Mouse (Mus musculus) intestine, embryonic 16.5 days (tissue): Measurements from ENCODE around the gene Smarca4. TPM values are rescaled to one million over a fixed set of nuclear protein-coding genes. Genes with fewer than 3 reads are reported as not detected.
A peak's percentile ranks its signal among the peaks of the same experiment; 100 is the strongest.

Source experiments
- ATAC-seq: fragments of 200-750 bp; cut with Nextera tagmentation; 2 replicates; pipeline ENCODE4 v1.8.0; 2017; ENCODE audit warnings: moderate TSS enrichment, moderate library complexity
- H3K27ac ChIP-seq: fragments of 300-500 bp; sonication (generic); 2 replicates; pipeline ENCODE4 v1.5.1; 2014; ENCODE audit warnings: mild to moderate bottlenecking, low read length
- H3K27me3 ChIP-seq: fragments of 300-500 bp; sonication (generic); replicated peaks from 2 replicates; pipeline ENCODE4 v1.6.1; 2014; ENCODE audit warnings: low read length, control low read depth, mixed read lengths; ENCODE audit not compliant: control insufficient read depth, insufficient read depth
- H3K36me3 ChIP-seq: fragments of 300-500 bp; sonication (generic); 2 replicates; pipeline ENCODE4 v1.6.1; 2014; ENCODE audit warnings: low read length, control low read depth; ENCODE audit not compliant: control insufficient read depth, insufficient read depth
- H3K4me1 ChIP-seq: fragments of 300-500 bp; sonication (generic); 2 replicates; pipeline ENCODE4 v1.6.1; 2014; ENCODE audit warnings: low read length, control low read depth, mixed read lengths; ENCODE audit not compliant: control insufficient read depth, insufficient read depth
- H3K4me2 ChIP-seq: fragments of 300-500 bp; sonication (generic); 2 replicates; pipeline ENCODE4 v1.6.1; 2014; ENCODE audit warnings: low read depth, low read length, control low read depth
- H3K4me3 ChIP-seq: fragments of 300-500 bp; sonication (generic); 2 replicates; pipeline ENCODE4 v1.5.1; 2014; ENCODE audit warnings: mild to moderate bottlenecking, low read length
- H3K9ac ChIP-seq: fragments of 300-500 bp; sonication (generic); 2 replicates; pipeline ENCODE4 v1.6.1; 2014; ENCODE audit warnings: low read depth, low read length
- H3K9me3 ChIP-seq: fragments of 300-500 bp; sonication (generic); 2 replicates; pipeline ENCODE4 v1.6.1; 2016; ENCODE audit warnings: low read length, control low read depth; ENCODE audit not compliant: control insufficient read depth
- WGBS: fragments of 180-500 bp; shearing (Covaris S2); extraction: QIAGEN DNeasy Blood & Tissue Kit; methylation state at CpG from one replicate; pipeline ENCODE4 v1.1.7; 2014; 5-methylcytosine and 5-hydroxymethylcytosine counted together
- polyA plus RNA-seq: library from polyadenylated mRNA; unstranded; fragments of >200 nt; fragmentation: Nextera tagmentation; extraction: Ambion mirVana; gene quantifications from 2 replicates; pipeline ENCODE4 v1.2.1, GENCODE M21; 2015

The Smarca4 gene
- polyA plus RNA-seq, 1 experiment from 2014 or later: 61.2 TPM

GRCm38 (mm10) chr9:21614864-21615616, 929 bp upstream of the Smarca4 start:
- no peak for ATAC-seq
- WGBS: 77% methylated on average over 15 of the region's 15 CpGs
- Histone ChIP-seq H3K27ac (peak overlapping the region; percentile 95), H3K27me3 (no peaks in the 10 kb centered on the region), H3K9ac (peak overlapping the region; percentile 76), H3K4me2 (peak overlapping the region; percentile 55), H3K4me3 (peak overlapping the region; percentile 88), H3K36me3 (no peaks in the 10 kb centered on the region), H3K9me3 (no peaks in the 10 kb centered on the region), H3K4me1 (peaks cover 7% of the 10 kb centered on the region; the same call in 1 of the 2 replicates)

GRCm38 (mm10) chr9:21616232-21616781, 338 bp downstream of the Smarca4 start:
- Histone ChIP-seq H3K9ac (peak overlapping the region; percentile 94), H3K4me1 (peaks cover 7% of the 10 kb centered on the region; the same call in 1 of the 2 replicates), H3K27ac (peak overlapping the region; percentile 97), H3K27me3 (no peaks in the 10 kb centered on the region), H3K36me3 (no peaks in the 10 kb centered on the region), H3K9me3 (no peaks in the 10 kb centered on the region), H3K4me2 (peak overlapping the region; percentile 71), H3K4me3 (peak overlapping the region; percentile 88)
- peak; percentile 75 for ATAC-seq
- under 1% methylated on average over 56 of the region's 57 CpGs for WGBS

GRCm38 (mm10) chr9:21617066-21617465, 1.1 kb downstream of the Smarca4 start:
- WGBS: 7% methylated on average over 10 of the region's 10 CpGs
- ATAC-seq: no peak

GRCm38 (mm10) chr9:21620229-21620628, 4.3 kb downstream of the Smarca4 start:
- H3K4me2 ChIP-seq: no peak overlapping the region
- H3K27ac ChIP-seq: no peak overlapping the region
- H3K9me3 ChIP-seq: no peaks in the 10 kb centered on the region
- ATAC-seq: no peak
- H3K4me3 ChIP-seq: no peak overlapping the region
- H3K4me1 ChIP-seq: peaks cover 7% of the 10 kb centered on the region; the same call in 1 of the 2 replicates
- H3K36me3 ChIP-seq: no peaks in the 10 kb centered on the region
- H3K27me3 ChIP-seq: no peaks in the 10 kb centered on the region
- no peak overlapping the region for H3K9ac ChIP-seq
- WGBS: 86% methylated on average over 4 of the region's 4 CpGs

More at GRCm38 (mm10) chr9:21617066-21617465, 1.1 kb downstream of the Smarca4 start:
- Histone ChIP-seq H3K4me2 (peak overlapping the region; percentile 71), H3K9ac (peak overlapping the region; percentile 94), H3K27ac (peak overlapping the region; percentile 97), H3K4me3 (peak overlapping the region; percentile 88), H3K9me3 (no peaks in the 10 kb centered on the region), H3K36me3 (no peaks in the 10 kb centered on the region), H3K4me1 (peaks cover 7% of the 10 kb centered on the region; the same call in 1 of the 2 replicates), H3K27me3 (no peaks in the 10 kb centered on the region)

- Histone ChIP-seq H3K4me1 (peaks cover 3% of the 10 kb centered on the region; the same call in 1 of the 2 replicates), H3K9me3 (no peaks in the 10 kb centered on the region), H3K4me2 (no peak overlapping the region), H3K4me3 (no peak overlapping the region), H3K27me3 (no peaks in the 10 kb centered on the region), H3K27ac (no peak overlapping the region), H3K36me3 (no peaks in the 10 kb centered on the region), H3K9ac (no peak overlapping the region)
- ATAC-seq: no peak
- 94% methylated on average over 1 of the region's 1 CpGs for WGBS
Observed at GRCm38 (mm10) chr9:21622676-21623075, 6.7 kb downstream of the Smarca4 start.

GRCm38 (mm10) chr9:21625342-21626339, 9.7 kb downstream of the Smarca4 start:
- Histone ChIP-seq H3K36me3 (no peaks in the 10 kb centered on the region), H3K4me3 (no peak overlapping the region), H3K27me3 (no peaks in the 10 kb centered on the region), H3K9ac (no peak overlapping the region), H3K9me3 (no peaks in the 10 kb centered on the region), H3K27ac (no peak overlapping the region), H3K4me1 (no peaks in the 10 kb centered on the region; the same call in 1 of the 2 replicates), H3K4me2 (no peak overlapping the region)
- 84% methylated on average over 9 of the region's 10 CpGs for whole genome bisulfite sequencing
- no peak for ATAC-seq

GRCm38 (mm10) chr9:21626571-21626970, 10.6 kb downstream of the Smarca4 start:
- H3K9ac ChIP-seq: no peak overlapping the region
- H3K27ac ChIP-seq: no peak overlapping the region
- no peak overlapping the region for H3K4me3 ChIP-seq
- H3K36me3 ChIP-seq: no peaks in the 10 kb centered on the region
- H3K27me3 ChIP-seq: no peaks in the 10 kb centered on the region
- no peaks in the 10 kb centered on the region for H3K9me3 ChIP-seq
- no peaks in the 10 kb centered on the region; the same call in 1 of the 2 replicates for H3K4me1 ChIP-seq
- H3K4me2 ChIP-seq: no peak overlapping the region
- ATAC-seq: no peak

GRCm38 (mm10) chr9:21627145-21627795, 11.3 kb downstream of the Smarca4 start:
- H3K27ac ChIP-seq: 0 out of 2 replicates have a peak overlapping the region, but pooled peaks have one; percentile 17
- no peaks in the 10 kb centered on the region; the same call in 1 of the 2 replicates for H3K4me1 ChIP-seq
- H3K9me3 ChIP-seq: no peaks in the 10 kb centered on the region
- H3K4me2 ChIP-seq: no peak overlapping the region
- 59% methylated on average over 5 of the region's 5 CpGs for WGBS
- H3K9ac ChIP-seq: no peak overlapping the region
- no peak overlapping the region for H3K4me3 ChIP-seq
- no peaks in the 10 kb centered on the region for H3K27me3 ChIP-seq
- no peaks in the 10 kb centered on the region for H3K36me3 ChIP-seq
- no peak for ATAC-seq
